Mouse (Mus musculus) left cerebral cortex, adult 18-20 months (tissue): ENCODE data around the gene Dkk3. TPM values are rescaled to one million over a fixed set of nuclear protein-coding genes. Genes with fewer than 3 reads are reported as not detected.
"Not testable (repeated sequence)": the region's sequence is repeated elsewhere in the genome, so short reads cannot be mapped to it uniquely, and the experiment has no call there.

ENCODE experiments used
- DNase-seq, 2 experiments: peaks; one replicate each; pipeline ENCODE4 v3.0.0; 2021 to 2022; ENCODE audit warnings: low spot score in 2 of 2, mixed read lengths in 1 of 2
- total RNA-seq, 2 experiments: library from RNA; stranded (reverse); gene quantifications; 2 replicates each; pipeline ENCODE4 v1.2.3; 2021

Gene Dkk3
- total RNA-seq, 2 experiments from 2014 or later: 209 to 215 TPM

GRCm38 (mm10) chr7:112130660-112131059, 28.2 kb downstream of the Dkk3 start:
- DNase-seq: no peak

DNA sequence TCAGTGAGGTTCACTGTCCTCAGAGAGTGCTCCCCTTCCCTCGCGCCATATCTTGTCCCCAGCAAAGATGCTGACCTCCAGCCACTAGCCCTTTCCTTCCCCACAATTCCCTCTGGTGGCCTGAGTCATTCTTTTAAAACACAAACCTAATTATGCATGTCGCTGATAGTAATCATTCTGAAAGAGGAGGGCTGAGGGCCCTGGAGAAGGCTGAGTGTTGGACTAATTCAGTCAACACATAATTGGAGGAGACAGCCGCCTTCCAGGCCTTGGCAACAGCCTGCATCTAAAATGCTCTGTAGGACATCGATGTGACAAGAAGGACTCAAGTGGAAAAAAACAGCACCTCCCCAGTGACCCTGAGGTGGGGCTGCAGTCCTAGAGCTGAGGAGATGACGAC, 29.0 kb downstream of the Dkk3 start:
- no peak for DNase-seq

GRCm38 (mm10) chr7:112128810-112129209, 30.0 kb downstream of the Dkk3 start:
- no peak for DNase-seq

DNA sequence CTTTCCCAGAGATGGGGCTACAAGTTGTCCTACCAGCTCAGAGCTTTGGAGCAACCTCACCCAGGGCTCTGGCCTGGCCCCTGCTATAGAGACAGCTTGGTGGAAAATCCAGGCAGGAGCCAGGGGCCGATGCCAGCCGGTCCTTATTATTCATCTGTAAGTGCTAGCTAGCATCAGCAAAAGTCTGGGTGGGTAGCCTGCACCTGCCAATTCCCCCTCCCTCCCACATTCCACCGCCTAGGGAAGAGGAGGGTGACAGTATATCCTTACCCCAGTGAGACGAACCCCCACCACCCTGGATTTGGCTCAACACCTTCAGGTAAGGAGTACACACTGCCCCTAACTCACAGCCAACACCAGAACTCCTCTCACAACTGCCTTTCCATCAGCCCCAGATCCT, 30.9 kb downstream of the Dkk3 start:
- peak in 1 of 2 experiments; percentile 39 for DNase-seq

DNA sequence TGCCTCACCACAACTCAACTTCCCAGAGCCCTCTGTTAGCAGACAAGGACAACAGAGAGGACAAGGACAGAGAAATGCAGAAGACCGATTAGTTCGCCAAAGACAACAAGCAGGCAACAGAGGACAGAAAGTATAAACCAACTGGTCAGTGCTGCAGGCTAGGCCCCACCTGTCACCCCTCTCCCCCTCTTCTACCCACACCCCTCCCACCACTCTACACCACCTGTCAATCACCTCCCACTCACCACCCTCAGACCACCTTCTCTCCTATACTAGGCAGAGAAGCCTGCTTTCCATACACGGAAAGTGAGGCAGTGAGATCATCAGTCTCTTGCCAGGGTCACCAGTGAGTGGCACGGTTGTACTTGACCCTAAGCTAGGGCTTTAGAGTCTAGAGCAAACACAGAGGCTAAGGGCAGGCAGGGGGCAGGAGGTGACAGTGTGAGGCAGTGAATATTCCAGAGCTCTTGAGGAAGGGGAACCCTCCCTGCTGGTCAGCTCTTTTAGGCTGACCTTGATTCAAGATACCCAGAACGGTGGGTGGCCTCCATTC, 31.7 kb downstream of the Dkk3 start:
- DNase-seq: no peak

GRCm38 (mm10) chr7:112125625-112126260, 33.1 kb downstream of the Dkk3 start:
- no peak for DNase-seq

DNA sequence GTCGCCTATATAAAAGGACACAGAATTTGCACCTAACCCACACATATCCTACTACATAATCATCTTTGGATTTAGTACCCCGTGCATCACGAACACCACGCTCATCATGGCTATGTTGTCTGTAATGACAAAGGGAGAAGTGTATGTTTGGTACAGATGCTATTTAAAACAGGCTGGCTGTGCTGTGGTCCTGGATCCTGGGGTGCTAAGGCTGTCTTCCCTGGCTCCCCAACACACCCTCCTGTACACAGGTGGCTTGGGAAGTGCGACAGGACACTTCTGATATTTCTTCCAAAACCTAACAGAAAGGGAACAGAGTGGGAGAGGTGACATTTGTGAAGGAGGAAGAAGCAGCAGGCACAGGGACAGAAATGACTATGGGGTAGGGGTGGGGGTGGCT, 35.2 kb downstream of the Dkk3 start:
- DNase-seq: peak; percentile 61 to 70

GRCm38 (mm10) chr7:112121866-112122500, 36.9 kb downstream of the Dkk3 start:
- DNase-seq: no peak

- no peak for DNase-seq
Measured at GRCm38 (mm10) chr7:112120861-112121810, 37.7 kb downstream of the Dkk3 start.

GRCm38 (mm10) chr7:112119248-112119647, 39.6 kb downstream of the Dkk3 start:
- no peak for DNase-seq

- no peak for DNase-seq
Measured at GRCm38 (mm10) chr7:112118086-112118485, 40.8 kb downstream of the Dkk3 start.

DNA sequence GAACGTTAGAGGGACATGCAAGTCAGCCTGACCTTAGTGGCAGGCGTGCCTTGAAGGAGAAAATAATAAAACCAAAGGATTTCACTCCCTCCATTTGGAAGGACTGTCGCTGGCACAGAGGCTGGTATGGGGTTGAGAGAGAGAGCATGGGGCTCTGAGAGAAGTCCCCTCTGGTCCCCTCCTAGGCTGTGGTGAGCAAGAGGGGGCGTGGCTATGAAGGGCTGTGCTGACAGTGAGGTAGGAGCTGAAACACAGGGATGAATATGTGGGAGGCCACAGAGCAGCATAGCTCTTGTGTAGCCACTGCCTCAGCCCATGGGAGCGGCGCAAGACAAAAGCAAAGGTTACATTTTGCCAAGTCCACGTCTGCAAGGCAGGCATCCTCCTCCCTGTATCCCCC, 41.4 kb downstream of the Dkk3 start:
- no peak for DNase-seq

- no peak for DNase-seq
Measured at GRCm38 (mm10) chr7:112110638-112111372, 48.1 kb downstream of the Dkk3 start.

DNA sequence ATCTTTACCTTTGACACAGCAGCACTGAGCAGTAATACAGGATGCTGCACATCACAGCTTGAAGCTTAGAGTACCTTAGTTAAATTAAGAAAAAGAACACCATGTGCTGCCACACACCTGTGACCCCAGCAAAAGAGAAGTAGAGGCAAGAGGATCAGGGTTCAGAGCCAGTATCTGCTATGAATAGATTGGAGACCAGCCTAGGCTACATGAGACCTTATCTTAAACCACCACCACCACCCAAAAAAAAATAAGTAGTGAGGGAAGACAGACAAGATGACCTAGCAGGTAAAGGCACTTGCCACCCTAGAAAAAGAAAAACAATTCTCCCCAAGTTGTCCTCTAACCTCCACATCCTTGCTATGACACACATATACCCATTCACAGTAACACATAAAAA, 50.1 kb downstream of the Dkk3 start:
- no peak for DNase-seq

- DNase-seq: no peak
Measured at GRCm38 (mm10) chr7:112103816-112104215, 55.0 kb downstream of the Dkk3 start.

- DNase-seq: no peak
Measured at GRCm38 (mm10) chr7:112102933-112103332, 55.9 kb downstream of the Dkk3 start.

DNA sequence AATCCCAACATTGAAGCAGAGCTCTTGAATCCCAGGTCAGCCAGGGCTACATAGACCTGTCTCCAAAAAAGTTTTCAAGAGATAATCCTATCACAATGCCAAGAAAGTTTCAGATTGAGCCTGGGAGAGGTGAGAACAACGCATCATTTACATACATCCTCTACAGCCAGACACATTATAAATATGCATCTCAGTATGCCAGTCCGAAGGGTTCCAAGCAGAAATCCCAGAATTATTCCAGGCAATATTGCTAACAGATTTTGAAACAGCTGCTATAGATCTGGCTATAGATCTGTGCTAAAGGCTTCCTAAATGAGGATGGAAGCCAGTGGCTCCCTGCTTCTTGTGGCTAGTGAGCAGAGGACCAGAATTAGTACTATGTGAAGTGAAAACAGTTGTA, 58.0 kb downstream of the Dkk3 start:
- DNase-seq: no peak

DNA sequence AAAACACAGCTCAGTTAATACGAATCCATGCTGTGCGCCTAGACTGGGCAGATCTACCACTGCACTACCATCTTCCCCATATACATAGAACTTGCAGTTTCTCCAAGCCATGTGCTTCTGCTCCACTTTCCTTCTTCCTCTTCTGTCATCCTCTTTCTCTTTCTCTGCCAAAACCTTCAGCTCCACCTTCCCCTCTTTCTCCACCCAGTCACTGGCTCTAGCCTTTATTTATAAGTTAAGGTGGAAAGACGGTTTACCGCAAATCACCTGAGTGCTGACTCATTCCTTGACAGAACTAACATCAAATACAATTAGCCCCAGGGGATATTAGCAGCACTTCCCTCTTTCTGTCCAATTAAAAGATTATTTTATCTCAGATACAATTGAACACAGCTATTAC, 63.9 kb downstream of the Dkk3 start:
- not testable (repeated sequence) for DNase-seq

DNA sequence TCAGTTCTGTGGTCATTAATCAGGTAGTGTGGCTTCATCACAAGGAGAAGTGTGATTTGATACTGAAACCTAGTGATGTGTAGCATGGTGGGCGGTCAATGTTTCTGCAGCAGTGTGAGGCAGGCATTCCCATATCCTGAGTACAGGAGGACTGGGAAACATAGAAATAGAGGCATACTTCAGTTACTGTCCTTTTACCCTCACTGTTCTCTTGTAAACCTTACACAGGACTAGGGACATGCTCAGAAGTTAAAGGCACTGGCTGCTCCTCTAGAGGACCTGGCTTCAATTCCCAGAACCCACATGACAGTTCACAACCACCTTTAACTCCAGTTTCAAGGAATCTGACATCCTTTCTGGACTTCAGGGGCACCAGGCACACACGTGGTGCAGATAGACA, 72.7 kb downstream of the Dkk3 start:
- DNase-seq: no peak

GRCm38 (mm10) chr7:112085062-112085461, 73.8 kb downstream of the Dkk3 start:
- DNase-seq: peak; percentile 88 to 97

- DNase-seq: no peak
Measured at GRCm38 (mm10) chr7:112084222-112084621, 74.6 kb downstream of the Dkk3 start.
